Mouse (Mus musculus): ENCODE data around the gene Nat8f4.
"Not testable (repeated sequence)": the region's sequence is repeated elsewhere in the genome, so short reads cannot be mapped to it uniquely, and the experiment has no call there.

Nat8f4 gene

GRCm38 (mm10) chr6:85904642-85905061 is at the start of gene Nat8f4:
TSS of gene Nat8f4 (minus strand) at chr6:85904884.
- peak; percentile 78 for DNase-seq

GRCm38 (mm10) chr6:85948549-85948948 is 43.9 kb upstream of the Nat8f4 start:
- DNase-seq, result no peak

- DNase-seq, result no peak
These were observed 37.8 kb upstream of the Nat8f4 start for GRCm38 (mm10) chr6:85942469-85942868.

GRCm38 (mm10) chr6:85938701-85939100 is 34.0 kb upstream of the Nat8f4 start:
- DNase-seq, result no peak

GRCm38 (mm10) chr6:85936508-85937465 is 32.1 kb upstream of the Nat8f4 start:
- DNase-seq, result peak; percentile 87

GRCm38 (mm10) chr6:85935646-85936045 is 31.0 kb upstream of the Nat8f4 start:
- DNase-seq, result no peak

GRCm38 (mm10) chr6:85934047-85934446 is 29.4 kb upstream of the Nat8f4 start:
- DNase-seq, result no peak

GRCm38 (mm10) chr6:85929312-85929711 is 24.6 kb upstream of the Nat8f4 start:
- no peak for DNase-seq

GRCm38 (mm10) chr6:85927476-85928464 is 23.1 kb upstream of the Nat8f4 start:
- no peak for DNase-seq

GRCm38 (mm10) chr6:85926709-85927108 is 22.0 kb upstream of the Nat8f4 start:
- no peak for DNase-seq

GRCm38 (mm10) chr6:85923643-85924042 is 19.0 kb upstream of the Nat8f4 start:
- DNase-seq, result no peak

GRCm38 (mm10) chr6:85919401-85919800 is 14.7 kb upstream of the Nat8f4 start:
- no peak for DNase-seq

GRCm38 (mm10) chr6:85918341-85918740 is 13.7 kb upstream of the Nat8f4 start:
- DNase-seq, result not testable (repeated sequence)

- no peak for DNase-seq
These were observed 11.9 kb upstream of the Nat8f4 start for GRCm38 (mm10) chr6:85916596-85916995.

GRCm38 (mm10) chr6:85915539-85916513 is 11.1 kb upstream of the Nat8f4 start, which contains the start of gene Nat8f1:
TSS of gene Nat8f1 (minus strand) at chr6:85915687.
- peak; percentile 86 for DNase-seq

- no peak for DNase-seq
These were observed 10.5 kb upstream of the Nat8f4 start for GRCm38 (mm10) chr6:85915141-85915538.

- DNase-seq, result no peak
These were observed 6.9 kb upstream of the Nat8f4 start, which contains the start of gene Tprkb for GRCm38 (mm10) chr6:85911587-85911986. TSS of gene Tprkb (plus strand) at chr6:85911865.

- DNase-seq, result no peak
These were observed 5.0 kb upstream of the Nat8f4 start for GRCm38 (mm10) chr6:85909704-85910103.

GRCm38 (mm10) chr6:85908341-85908740 is 3.7 kb upstream of the Nat8f4 start:
- DNase-seq, result no peak

GRCm38 (mm10) chr6:85906911-85907351 is 2.2 kb upstream of the Nat8f4 start:
- peak; percentile 38 for DNase-seq

GRCm38 (mm10) chr6:85902303-85902702 is 2.4 kb downstream of the Nat8f4 start:
- no peak for DNase-seq

Measured in right cerebral cortex, postnatal 25 days (tissue).